Mouse (Mus musculus): ENCODE data around the gene Galnt16. TPM values are rescaled to one million over a fixed set of nuclear protein-coding genes. Genes with fewer than 3 reads are reported as not detected.

Galnt16 gene
- polyA plus RNA-seq, 1 experiment from 2014 or later = 8.3 TPM

DNA sequence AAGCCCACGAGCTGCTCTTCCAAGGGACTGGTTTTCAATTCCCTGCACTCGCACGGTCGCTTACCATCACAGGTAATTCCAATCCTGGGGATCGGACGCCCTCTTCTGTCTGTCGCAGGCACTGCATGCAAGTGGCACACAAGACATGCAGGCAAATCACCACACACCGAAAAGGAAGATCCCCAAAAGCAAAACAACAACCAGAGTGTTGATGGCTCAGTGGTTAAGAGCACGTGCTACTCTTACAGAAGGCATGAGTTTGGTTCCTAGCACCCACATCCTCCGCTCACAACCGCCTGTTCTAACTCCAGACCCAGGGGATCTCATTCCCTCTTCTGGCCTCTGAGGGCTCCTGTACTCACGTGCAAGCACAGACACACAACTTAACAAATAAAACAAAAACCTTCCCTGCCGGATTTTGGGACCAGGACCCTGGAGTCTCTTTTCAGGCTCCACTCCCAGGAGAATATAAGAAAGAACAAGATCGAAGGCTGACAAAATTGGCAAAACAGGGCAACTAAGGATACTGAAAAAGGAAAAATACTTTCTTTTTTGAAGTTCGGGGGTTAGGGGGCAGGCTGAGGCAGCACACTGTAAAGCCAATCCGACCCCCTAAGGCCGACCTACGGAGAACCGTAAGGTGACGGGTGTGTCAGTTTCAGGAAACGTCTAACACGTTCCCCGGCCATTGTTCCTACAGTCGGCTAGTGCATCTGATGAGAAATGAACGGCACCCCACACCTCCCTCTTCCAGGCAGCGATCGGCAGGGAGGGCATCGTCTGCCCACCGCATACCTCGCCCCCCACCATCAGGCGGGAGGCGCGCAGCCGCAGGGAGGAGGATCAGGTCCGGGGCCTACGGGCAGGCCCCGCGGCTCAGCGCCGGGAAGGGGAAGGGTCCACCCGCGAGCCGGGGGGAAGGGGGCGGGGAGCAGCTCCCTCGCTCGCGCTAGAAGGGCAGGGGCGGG is 124.9 kb downstream of the Galnt16 start:
- peak; percentile 84 for ATAC-seq (ENCODE audit: low FRiP score, low TSS enrichment)
- 2% methylated on average over 47 of the region's 48 CpGs for WGBS
- peak overlapping the region; percentile 97 for H3K9ac ChIP-seq (replicated peaks; ENCODE audit: low read length)

DNA sequence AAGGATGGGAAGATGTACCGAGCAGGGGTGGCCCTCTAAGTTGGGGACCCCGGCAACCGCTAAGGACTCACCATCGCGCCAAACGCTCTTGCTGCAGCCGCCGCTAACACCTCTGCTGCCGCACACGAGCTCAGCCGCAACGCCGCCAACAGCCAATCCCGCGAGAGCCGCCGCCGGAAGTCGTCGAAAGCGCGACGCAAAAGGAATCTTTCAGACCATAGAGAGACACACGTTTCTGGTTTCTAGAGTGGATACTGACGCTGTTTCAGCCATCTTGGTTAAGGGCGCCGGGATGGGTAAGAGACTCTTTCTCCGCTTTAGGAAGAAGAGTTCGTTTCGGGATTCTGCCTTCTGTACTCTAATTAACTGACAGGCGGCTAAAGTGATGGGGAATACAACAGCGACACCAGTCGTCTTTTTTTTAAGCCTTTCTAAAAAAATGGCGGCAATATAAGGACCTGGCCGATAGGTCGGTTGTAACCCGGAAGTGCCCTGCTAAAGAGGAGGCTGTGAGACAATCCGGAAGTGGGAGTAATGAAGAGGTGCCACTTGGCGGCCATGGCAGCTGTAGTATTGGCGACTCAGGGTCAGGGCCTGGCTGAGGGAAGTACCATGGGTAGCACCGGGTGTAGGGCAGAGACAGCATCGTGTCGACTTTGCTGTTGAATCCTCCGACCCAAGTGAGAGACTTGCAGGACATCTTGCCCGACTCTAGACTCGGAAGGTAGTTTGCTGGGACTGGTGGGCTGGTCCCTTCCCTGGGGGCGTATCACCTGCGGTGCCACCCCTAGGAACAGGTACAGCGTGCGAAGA is 125.8 kb downstream of the Galnt16 start, which contains the start of the genes Slc39a9 and Erh:
TSS of gene Slc39a9 (plus strand) at position 191 of the 813 bp plus-strand sequence.
TSS of gene Erh (minus strand) at position 649 of the 813 bp plus-strand sequence.
- Histone ChIP-seq H3K4me3 (ENCODE audit: low read length) (peak within 1 kb of the TSS; percentile 99), H3K27me3 (ENCODE audit: insufficient read depth, low read length) (no peaks in the 10 kb centered on the region), H3K9me3 (ENCODE audit: low read length) (no peaks in the 10 kb centered on the region), H3K9ac (replicated peaks; ENCODE audit: low read length) (peak within 1 kb of the TSS; percentile 97), H3K4me2 (replicated peaks; ENCODE audit: low read depth, low read length) (peak within 1 kb of the TSS; percentile 73), H3K4me1 (ENCODE audit: insufficient read depth, low read length) (peaks cover 30% of the 10 kb centered on the region), H3K27ac (ENCODE audit: low read length) (peak within 1 kb of the TSS; percentile 90), H3K36me3 (ENCODE audit: insufficient read depth, low read length) (peaks cover 28% of the 10 kb centered on the region)
- peak; percentile 97 for ATAC-seq (ENCODE audit: low FRiP score, low TSS enrichment)
- under 1% methylated on average over 50 of the region's 50 CpGs for WGBS

More for the DNA sequence above, 124.9 kb downstream of the Galnt16 start:
- Histone ChIP-seq H3K27me3 (ENCODE audit: insufficient read depth, low read length) (no peaks in the 10 kb centered on the region), H3K4me1 (ENCODE audit: insufficient read depth, low read length) (peaks cover 30% of the 10 kb centered on the region), H3K27ac (ENCODE audit: low read length) (peak overlapping the region; percentile 90), H3K4me2 (replicated peaks; ENCODE audit: low read depth, low read length) (peak overlapping the region; percentile 73), H3K4me3 (ENCODE audit: low read length) (peak overlapping the region; percentile 99), H3K36me3 (ENCODE audit: insufficient read depth, low read length) (peaks cover 37% of the 10 kb centered on the region), H3K9me3 (ENCODE audit: low read length) (no peaks in the 10 kb centered on the region)

DNA sequence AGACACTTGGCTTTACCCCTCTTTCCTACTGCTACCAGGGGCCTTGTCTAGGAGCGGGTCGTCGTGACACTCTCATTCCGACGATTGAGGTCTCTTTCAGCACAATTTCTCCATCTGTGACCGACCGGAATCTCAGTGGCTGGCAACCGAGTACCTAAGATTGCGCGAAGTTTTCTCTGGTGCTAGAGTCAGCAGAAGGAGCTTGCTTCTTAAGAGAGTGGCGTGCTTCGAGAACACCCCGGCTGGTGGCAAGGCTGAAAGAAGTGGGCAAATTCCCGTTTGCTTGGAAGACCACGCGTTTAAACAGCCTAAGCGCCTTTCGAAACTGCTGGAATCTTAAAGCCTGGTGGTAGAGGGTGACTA is 126.4 kb downstream of the Galnt16 start:
- Histone ChIP-seq H3K27me3 (ENCODE audit: insufficient read depth, low read length) (no peaks in the 10 kb centered on the region), H3K4me3 (ENCODE audit: low read length) (peak overlapping the region; percentile 99), H3K4me2 (replicated peaks; ENCODE audit: low read depth, low read length) (peak overlapping the region; percentile 73), H3K9ac (replicated peaks; ENCODE audit: low read length) (peak overlapping the region; percentile 97), H3K4me1 (ENCODE audit: insufficient read depth, low read length) (peaks cover 30% of the 10 kb centered on the region), H3K9me3 (ENCODE audit: low read length) (no peaks in the 10 kb centered on the region), H3K36me3 (ENCODE audit: insufficient read depth, low read length) (peaks cover 23% of the 10 kb centered on the region), H3K27ac (ENCODE audit: low read length) (no peak overlapping the region)
- WGBS = 6% methylated on average over 18 of the region's 18 CpGs
- ATAC-seq (ENCODE audit: low FRiP score, low TSS enrichment) = no peak

DNA sequence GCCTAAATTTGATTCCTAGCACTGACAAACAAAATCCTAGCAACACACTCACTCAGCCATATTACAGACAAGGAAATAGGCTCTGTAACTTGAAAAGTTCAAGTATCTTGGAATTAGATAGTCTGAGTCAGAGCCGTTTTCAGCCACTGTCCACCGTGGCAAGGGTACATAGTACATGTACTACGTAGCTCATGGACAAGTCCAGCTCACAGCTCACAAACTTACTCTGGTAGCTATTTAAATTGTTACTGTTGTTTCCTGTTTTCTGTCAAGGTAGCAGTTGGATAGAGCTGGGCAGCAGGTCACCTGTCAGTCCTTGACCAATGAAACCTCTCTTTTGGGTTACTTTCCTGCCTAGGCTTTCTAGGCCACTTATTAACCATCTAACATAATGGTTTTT is 128.3 kb downstream of the Galnt16 start:
- H3K4me1 ChIP-seq (ENCODE audit: insufficient read depth, low read length) = peaks cover 30% of the 10 kb centered on the region
- H3K4me3 ChIP-seq (ENCODE audit: low read length) = no peak overlapping the region
- H3K27ac ChIP-seq (ENCODE audit: low read length) = no peak overlapping the region
- H3K27me3 ChIP-seq (ENCODE audit: insufficient read depth, low read length) = no peaks in the 10 kb centered on the region
- no peak for ATAC-seq (ENCODE audit: low FRiP score, low TSS enrichment)
- H3K4me2 ChIP-seq (replicated peaks; ENCODE audit: low read depth, low read length) = no peak overlapping the region
- 89% methylated on average over 3 of the region's 3 CpGs for WGBS
- 0 out of 2 replicates have a peak, but pooled peaks cover 8% of the 10 kb centered on the region for H3K36me3 ChIP-seq (ENCODE audit: insufficient read depth, low read length)
- H3K9me3 ChIP-seq (ENCODE audit: low read length) = no peaks in the 10 kb centered on the region
- H3K9ac ChIP-seq (replicated peaks; ENCODE audit: low read length) = no peak overlapping the region; the same call in 1 of the 2 replicates

DNA sequence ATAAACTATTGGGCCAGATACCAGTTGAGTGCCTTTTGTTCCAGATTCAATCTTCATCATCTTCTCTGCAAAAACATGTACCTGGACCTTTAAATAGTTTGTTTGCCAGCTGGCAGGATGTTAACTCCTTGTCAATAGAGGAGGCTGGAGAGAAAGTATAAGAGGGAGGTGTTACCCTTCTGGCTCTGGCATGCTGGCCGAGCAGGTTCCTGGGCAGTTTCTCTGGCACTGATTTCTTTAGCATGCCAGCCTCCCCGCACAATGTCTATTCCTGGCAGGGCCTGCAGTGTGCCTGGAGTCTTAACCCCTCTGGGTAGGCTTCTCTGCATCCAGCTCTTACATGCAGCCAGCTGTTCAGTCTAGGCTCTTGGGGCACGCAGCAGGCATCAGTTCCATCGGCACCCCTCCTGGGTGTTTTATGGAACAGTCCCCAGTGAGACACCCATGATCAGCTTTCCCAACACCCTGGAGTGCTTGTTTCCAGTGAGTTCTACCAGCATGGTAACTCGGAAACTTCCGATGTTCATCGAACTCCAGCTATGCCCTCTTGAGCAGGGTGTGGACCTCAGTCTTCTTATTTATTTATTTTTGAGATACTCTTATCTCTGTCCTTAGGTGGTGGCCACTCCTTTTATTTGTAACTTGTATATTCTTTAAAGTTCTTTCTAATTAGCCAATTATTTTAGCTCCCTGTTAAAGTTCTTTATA is 136.0 kb downstream of the Galnt16 start:
- Histone ChIP-seq H3K9me3 (ENCODE audit: low read length) (no peaks in the 10 kb centered on the region), H3K4me2 (replicated peaks; ENCODE audit: low read depth, low read length) (no peak overlapping the region), H3K36me3 (ENCODE audit: insufficient read depth, low read length) (no peaks in the 10 kb centered on the region), H3K4me3 (ENCODE audit: low read length) (no peak overlapping the region), H3K9ac (replicated peaks; ENCODE audit: low read length) (no peak overlapping the region), H3K27ac (ENCODE audit: low read length) (no peak overlapping the region), H3K27me3 (ENCODE audit: insufficient read depth, low read length) (no peaks in the 10 kb centered on the region), H3K4me1 (ENCODE audit: insufficient read depth, low read length) (no peaks in the 10 kb centered on the region)
- no peak for ATAC-seq (ENCODE audit: low FRiP score, low TSS enrichment)
- 93% methylated on average over 7 of the region's 7 CpGs for WGBS

- Histone ChIP-seq H3K9ac (replicated peaks; ENCODE audit: low read length) (no peak overlapping the region), H3K4me3 (ENCODE audit: low read length) (no peak overlapping the region), H3K4me2 (replicated peaks; ENCODE audit: low read depth, low read length) (no peak overlapping the region), H3K27me3 (ENCODE audit: insufficient read depth, low read length) (no peaks in the 10 kb centered on the region), H3K27ac (ENCODE audit: low read length) (no peak overlapping the region), H3K36me3 (ENCODE audit: insufficient read depth, low read length) (no peaks in the 10 kb centered on the region), H3K4me1 (ENCODE audit: insufficient read depth, low read length) (no peaks in the 10 kb centered on the region), H3K9me3 (ENCODE audit: low read length) (no peaks in the 10 kb centered on the region)
- ATAC-seq (ENCODE audit: low FRiP score, low TSS enrichment) = no peak
- 92% methylated on average over 3 of the region's 3 CpGs for WGBS
These were observed 136.6 kb downstream of the Galnt16 start for GRCm38 (mm10) chr12:80654659-80655025.

- Histone ChIP-seq H3K4me3 (ENCODE audit: low read length) (no peak overlapping the region), H3K27me3 (ENCODE audit: insufficient read depth, low read length) (no peaks in the 10 kb centered on the region), H3K4me1 (ENCODE audit: insufficient read depth, low read length) (no peaks in the 10 kb centered on the region), H3K27ac (ENCODE audit: low read length) (peak overlapping the region; percentile 67), H3K9me3 (ENCODE audit: low read length) (no peaks in the 10 kb centered on the region), H3K4me2 (replicated peaks; ENCODE audit: low read depth, low read length) (no peak overlapping the region), H3K36me3 (ENCODE audit: insufficient read depth, low read length) (peaks cover 9% of the 10 kb centered on the region; the same call in 1 of the 2 replicates), H3K9ac (replicated peaks; ENCODE audit: low read length) (no peak overlapping the region)
- no peak for ATAC-seq (ENCODE audit: low FRiP score, low TSS enrichment)
- 67% methylated on average over 6 of the region's 6 CpGs for WGBS
These were observed 140.6 kb downstream of the Galnt16 start for GRCm38 (mm10) chr12:80658661-80659060.

DNA sequence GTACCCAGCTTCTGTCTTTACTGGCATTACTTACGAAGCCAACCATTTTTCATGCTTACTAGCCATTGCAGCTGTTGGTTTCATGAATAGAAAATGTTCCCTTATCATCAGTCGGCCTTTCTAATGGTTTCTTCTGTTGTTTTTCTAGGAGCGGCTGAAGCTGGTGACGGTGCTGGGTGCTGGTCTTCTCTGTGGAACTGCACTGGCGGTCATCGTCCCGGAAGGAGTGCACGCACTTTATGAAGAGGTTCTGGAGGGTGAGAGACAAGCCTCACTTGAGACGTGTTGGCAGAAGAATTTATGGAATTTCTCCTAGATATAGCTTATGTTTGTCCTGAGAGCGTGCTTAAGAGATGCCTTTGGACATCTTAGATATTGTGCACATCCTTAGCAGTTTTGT is 144.2 kb downstream of the Galnt16 start:
- H3K9me3 ChIP-seq (ENCODE audit: low read length) = no peaks in the 10 kb centered on the region
- H3K9ac ChIP-seq (replicated peaks; ENCODE audit: low read length) = no peak overlapping the region
- no peaks in the 10 kb centered on the region for H3K27me3 ChIP-seq (ENCODE audit: insufficient read depth, low read length)
- no peaks in the 10 kb centered on the region for H3K4me1 ChIP-seq (ENCODE audit: insufficient read depth, low read length)
- peaks cover 11% of the 10 kb centered on the region for H3K36me3 ChIP-seq (ENCODE audit: insufficient read depth, low read length)
- H3K27ac ChIP-seq (ENCODE audit: low read length) = no peak overlapping the region
- H3K4me3 ChIP-seq (ENCODE audit: low read length) = no peak overlapping the region
- no peak for ATAC-seq (ENCODE audit: low FRiP score, low TSS enrichment)
- H3K4me2 ChIP-seq (replicated peaks; ENCODE audit: low read depth, low read length) = no peak overlapping the region
- 92% methylated on average over 10 of the region's 10 CpGs for WGBS

- Histone ChIP-seq H3K4me3 (ENCODE audit: low read length) (no peak overlapping the region), H3K27me3 (ENCODE audit: insufficient read depth, low read length) (no peaks in the 10 kb centered on the region), H3K4me2 (replicated peaks; ENCODE audit: low read depth, low read length) (no peak overlapping the region), H3K4me1 (ENCODE audit: insufficient read depth, low read length) (no peaks in the 10 kb centered on the region), H3K36me3 (ENCODE audit: insufficient read depth, low read length) (peaks cover 21% of the 10 kb centered on the region), H3K9me3 (ENCODE audit: low read length) (no peaks in the 10 kb centered on the region), H3K9ac (replicated peaks; ENCODE audit: low read length) (no peak overlapping the region), H3K27ac (ENCODE audit: low read length) (no peak overlapping the region)
- 60% methylated on average over 2 of the region's 2 CpGs for WGBS
- ATAC-seq (ENCODE audit: low FRiP score, low TSS enrichment) = no peak
These were observed 145.9 kb downstream of the Galnt16 start for GRCm38 (mm10) chr12:80663935-80664334.

Measured in kidney, embryonic 16.5 days (tissue).